Mouse (Mus musculus): ENCODE data around the gene Krtap28-13. TPM values are rescaled to one million over a fixed set of nuclear protein-coding genes. Genes with fewer than 3 reads are reported as not detected.

The Krtap28-13 gene
- polyA plus RNA-seq, 1 experiment from 2014 or later, result not detected

DNA sequence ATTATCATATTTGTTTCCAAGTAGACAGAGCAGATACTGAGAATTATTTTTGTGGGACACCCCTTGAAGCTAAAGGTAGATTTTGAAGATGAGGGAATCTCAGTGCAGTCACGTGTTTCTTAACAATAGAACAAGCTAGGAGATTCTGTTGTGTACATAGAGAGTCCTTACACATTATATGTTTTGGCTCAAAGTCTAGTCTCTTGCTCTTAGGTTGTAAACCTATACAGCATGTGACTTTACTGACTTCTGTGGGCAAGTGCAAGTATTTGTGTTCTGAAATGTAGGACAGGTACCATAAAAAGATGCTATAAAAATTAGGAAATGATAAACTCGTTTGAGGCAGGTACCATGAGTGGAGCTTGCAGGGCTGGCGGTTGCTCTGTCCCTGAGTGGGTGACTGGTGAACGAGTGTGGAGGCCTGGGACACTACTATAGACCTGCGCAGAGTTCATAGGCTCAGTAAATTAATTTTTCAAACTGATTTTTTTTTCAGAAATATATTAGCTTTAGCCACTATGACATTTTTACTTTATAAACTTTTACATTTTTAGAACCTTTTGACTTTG, 46.8 kb downstream of the Krtap28-13 start:
- Histone ChIP-seq H3K4me3 (replicated peaks; ENCODE audit: low read length) (no peak overlapping the region), H3K9ac (ENCODE audit: low read length) (no peak overlapping the region), H3K27me3 (ENCODE audit: control insufficient read depth, insufficient read depth, low read length) (no peaks in the 10 kb centered on the region), H3K36me3 (ENCODE audit: control insufficient read depth, insufficient read depth, low read length) (no peaks in the 10 kb centered on the region), H3K27ac (ENCODE audit: low read length) (no peak overlapping the region), H3K4me2 (ENCODE audit: low read depth, low read length) (no peak overlapping the region), H3K4me1 (ENCODE audit: control insufficient read depth, insufficient read depth, low read length) (no peaks in the 10 kb centered on the region), H3K9me3 (replicated peaks; ENCODE audit: control insufficient read depth, low read length) (no peaks in the 10 kb centered on the region)
- ATAC-seq (ENCODE audit: insufficient read depth, low FRiP score), result no peak
- 78% methylated on average over 5 of the region's 5 CpGs for WGBS

GRCm38 (mm10) chr1:83110992-83111391, 50.3 kb downstream of the Krtap28-13 start:
- ATAC-seq (ENCODE audit: insufficient read depth, low FRiP score), result no peak
- no peak overlapping the region for H3K27ac ChIP-seq (ENCODE audit: low read length)

More at GRCm38 (mm10) chr1:83110992-83111391, 50.3 kb downstream of the Krtap28-13 start:
- no peaks in the 10 kb centered on the region for H3K9me3 ChIP-seq (replicated peaks; ENCODE audit: control insufficient read depth, low read length)
- no peaks in the 10 kb centered on the region for H3K4me1 ChIP-seq (ENCODE audit: control insufficient read depth, insufficient read depth, low read length)
- H3K4me3 ChIP-seq (replicated peaks; ENCODE audit: low read length), result no peak overlapping the region
- no peaks in the 10 kb centered on the region for H3K27me3 ChIP-seq (ENCODE audit: control insufficient read depth, insufficient read depth, low read length)
- no peaks in the 10 kb centered on the region for H3K36me3 ChIP-seq (ENCODE audit: control insufficient read depth, insufficient read depth, low read length)
- no peak overlapping the region for H3K9ac ChIP-seq (ENCODE audit: low read length)
- H3K4me2 ChIP-seq (ENCODE audit: low read depth, low read length), result no peak overlapping the region

Other genes starting within 250 kb of the Krtap28-13 start
- 17.0 and 21.6 TPM in 2 replicates for gene Agfg1, start 221.4 kb upstream of the Krtap28-13 start, polyA plus RNA-seq (2015; fragmentation: Nextera tagmentation; extraction: Ambion mirVana)
- 0.17 and 0.30 TPM in 2 replicates for gene A030005L19Rik, start 147.6 kb upstream of the Krtap28-13 start, polyA plus RNA-seq (2015; fragmentation: Nextera tagmentation; extraction: Ambion mirVana)
- gene A030014E15Rik, start 136.0 kb upstream of the Krtap28-13 start, polyA plus RNA-seq (2015; fragmentation: Nextera tagmentation; extraction: Ambion mirVana), result not detected in 2 replicates
- gene Gm6217, start 129.5 kb upstream of the Krtap28-13 start, polyA plus RNA-seq (2015; fragmentation: Nextera tagmentation; extraction: Ambion mirVana), result not detected in 2 replicates
- gene A030003K21Rik, start 117.5 kb upstream of the Krtap28-13 start, polyA plus RNA-seq (2015; fragmentation: Nextera tagmentation; extraction: Ambion mirVana), result not detected in 2 replicates
- gene Gm7544, start 104.9 kb upstream of the Krtap28-13 start, polyA plus RNA-seq (2015; fragmentation: Nextera tagmentation; extraction: Ambion mirVana), result not detected in 2 replicates
- not detected in 2 replicates for gene Gm47955, start 100.6 kb upstream of the Krtap28-13 start, polyA plus RNA-seq (2015; fragmentation: Nextera tagmentation; extraction: Ambion mirVana)
- gene Gm47959, start 60.4 kb upstream of the Krtap28-13 start, polyA plus RNA-seq (2015; fragmentation: Nextera tagmentation; extraction: Ambion mirVana), result not detected in 2 replicates
- gene Slc19a3, start 22.5 kb upstream of the Krtap28-13 start, polyA plus RNA-seq (2015; fragmentation: Nextera tagmentation; extraction: Ambion mirVana), result 0.54 and 0.88 TPM in 2 replicates
- not detected in 2 replicates for gene Krtap28-10, start 18.4 kb upstream of the Krtap28-13 start, polyA plus RNA-seq (2015; fragmentation: Nextera tagmentation; extraction: Ambion mirVana)
- gene Gm47969, start 16.0 kb upstream of the Krtap28-13 start, polyA plus RNA-seq (2015; fragmentation: Nextera tagmentation; extraction: Ambion mirVana), result not detected in 2 replicates
- not detected in 2 replicates for gene A030005K14Rik, start 1.6 kb upstream of the Krtap28-13 start, polyA plus RNA-seq (2015; fragmentation: Nextera tagmentation; extraction: Ambion mirVana)
- gene Ccl20, start 55.8 kb downstream of the Krtap28-13 start, polyA plus RNA-seq (2015; fragmentation: Nextera tagmentation; extraction: Ambion mirVana), result 7.6 and 7.9 TPM in 2 replicates
- gene Daw1, start 98.8 kb downstream of the Krtap28-13 start, polyA plus RNA-seq (2015; fragmentation: Nextera tagmentation; extraction: Ambion mirVana), result 0.22 TPM in 1 of 2 replicates, not detected in the other